Mouse (Mus musculus): ENCODE measurements at regions not wholly inside any gene's neighbourhood (a gene's known extent, or its start where the extent isn't known, plus 50 kb on each side); places are given as distances from the start of the nearest gene placed in this dataset.

DNA sequence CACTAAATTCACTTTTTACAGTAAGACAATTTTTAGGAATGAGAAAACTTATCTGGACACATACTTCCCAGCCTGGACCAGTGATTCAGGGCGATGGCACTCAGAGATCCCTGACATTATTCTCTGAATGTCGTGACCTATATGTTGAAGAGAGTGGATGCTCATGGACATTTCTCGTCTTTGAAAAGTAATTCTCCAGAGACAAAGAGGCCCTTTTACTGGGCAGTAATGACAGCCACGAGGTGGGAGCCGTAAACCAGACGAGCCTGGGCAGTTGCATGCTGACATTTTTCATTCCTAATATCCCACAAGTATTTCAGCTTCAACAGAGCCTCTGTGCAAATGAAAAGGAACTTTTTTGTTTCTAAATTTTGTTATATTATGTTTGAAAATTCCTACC lies 1041.3 kb downstream of the Slc22a22 start:
- no peaks in the 10 kb centered on the region for H3K27me3 ChIP-seq (ENCODE audit: control insufficient read depth, insufficient read depth, low read length)
- no peaks in the 10 kb centered on the region for H3K36me3 ChIP-seq (ENCODE audit: control insufficient read depth, insufficient read depth, low read length)

DNA sequence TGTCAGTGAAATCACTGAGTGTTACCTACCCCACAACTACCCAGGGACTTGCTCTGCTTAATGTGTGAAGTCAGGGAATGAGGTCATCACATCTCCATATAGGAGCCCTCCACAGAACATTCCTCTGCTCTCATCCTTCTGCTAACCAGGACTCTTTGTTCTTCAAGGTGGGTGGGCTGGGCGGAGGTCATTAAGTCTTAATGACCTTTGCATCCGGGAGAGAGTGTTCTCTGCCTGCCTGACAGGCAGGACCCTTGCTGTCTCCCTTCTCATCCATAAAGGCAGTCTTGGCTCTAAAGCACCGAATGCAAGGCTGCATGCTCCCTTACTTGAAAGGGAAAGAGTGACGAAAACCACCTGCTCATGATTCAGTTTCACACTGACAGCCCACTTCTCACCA lies 1051.4 kb downstream of the Slc22a22 start:
- Histone ChIP-seq H3K4me3 (ENCODE audit: control insufficient read depth, low read depth, low read length) (no peak overlapping the region), H3K27ac (ENCODE audit: control insufficient read depth, insufficient read depth, low read depth, low read length) (no peak overlapping the region), H3K36me3 (ENCODE audit: control insufficient read depth, insufficient read depth, low read length) (no peaks in the 10 kb centered on the region), H3K27me3 (ENCODE audit: control insufficient read depth, insufficient read depth, low read length) (no peaks in the 10 kb centered on the region), H3K4me1 (ENCODE audit: control insufficient read depth, insufficient read depth, low read length) (no peaks in the 10 kb centered on the region)
- TF ChIP-seq CTCF (IDR thresholded peaks at IDR 0.05; ENCODE audit: control insufficient read depth, insufficient read depth, insufficient replicate concordance, low read depth, low read length) (no peak), POLR2A (IDR thresholded peaks at IDR 0.05; ENCODE audit: control insufficient read depth, low read depth, low read length) (no peak)

More for the DNA sequence above, 1041.3 kb downstream of the Slc22a22 start:
- Histone ChIP-seq H3K27ac (ENCODE audit: control insufficient read depth, insufficient read depth, low read depth, low read length) (no peak overlapping the region), H3K4me3 (ENCODE audit: control insufficient read depth, low read depth, low read length) (no peak overlapping the region), H3K4me1 (ENCODE audit: control insufficient read depth, insufficient read depth, low read length) (no peaks in the 10 kb centered on the region)
- TF ChIP-seq POLR2A (IDR thresholded peaks at IDR 0.05; ENCODE audit: control insufficient read depth, low read depth, low read length), result no peak
- TF ChIP-seq CTCF (IDR thresholded peaks at IDR 0.05; ENCODE audit: control insufficient read depth, insufficient read depth, insufficient replicate concordance, low read depth, low read length), result no peak

DNA sequence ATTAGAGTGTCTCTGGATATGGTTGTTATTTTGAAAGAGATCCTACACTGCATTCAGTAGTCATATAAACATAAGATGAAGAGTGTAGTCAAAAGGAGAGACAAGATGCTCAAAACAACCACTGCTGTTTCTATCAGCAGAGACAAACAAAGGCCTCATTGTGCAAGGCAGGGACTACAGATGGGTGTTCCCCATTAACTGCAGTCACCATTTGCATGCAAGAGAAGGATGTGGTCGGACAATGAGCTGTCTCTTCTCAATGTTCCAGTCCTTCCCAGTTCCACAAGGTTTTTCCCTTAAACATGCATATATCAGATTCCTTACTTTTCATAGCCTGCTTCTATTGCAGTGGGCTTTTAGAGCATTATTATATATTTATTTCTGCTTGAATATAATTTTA lies 1056.7 kb downstream of the Slc22a22 start:
- Histone ChIP-seq H3K4me1 (ENCODE audit: control insufficient read depth, insufficient read depth, low read length) (no peaks in the 10 kb centered on the region), H3K27ac (ENCODE audit: control insufficient read depth, insufficient read depth, low read depth, low read length) (no peak overlapping the region), H3K27me3 (ENCODE audit: control insufficient read depth, insufficient read depth, low read length) (no peaks in the 10 kb centered on the region), H3K36me3 (ENCODE audit: control insufficient read depth, insufficient read depth, low read length) (no peaks in the 10 kb centered on the region), H3K4me3 (ENCODE audit: control insufficient read depth, low read depth, low read length) (no peak overlapping the region)
- TF ChIP-seq CTCF (IDR thresholded peaks at IDR 0.05; ENCODE audit: control insufficient read depth, insufficient read depth, insufficient replicate concordance, low read depth, low read length) (no peak), POLR2A (IDR thresholded peaks at IDR 0.05; ENCODE audit: control insufficient read depth, low read depth, low read length) (no peak)

DNA sequence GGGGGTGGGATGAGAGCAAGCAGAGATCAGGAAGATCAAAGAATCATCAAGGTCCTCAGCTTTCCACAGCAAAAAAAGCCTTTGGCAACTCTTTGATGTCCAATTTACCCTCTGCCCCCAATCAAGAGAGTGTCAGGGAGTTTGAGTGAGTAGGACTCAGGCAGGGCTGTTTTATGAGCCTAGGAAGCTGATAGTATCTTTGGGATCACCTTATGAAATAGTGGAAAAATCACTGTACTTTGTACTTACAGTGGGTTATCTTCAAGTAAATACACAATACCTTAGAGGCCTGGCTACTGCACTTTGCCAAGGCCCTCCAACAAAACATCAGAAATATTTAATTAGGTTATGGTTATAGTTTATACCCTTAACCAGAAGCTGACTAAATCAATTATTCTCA lies 1085.4 kb downstream of the Slc22a22 start:
- Histone ChIP-seq H3K27me3 (ENCODE audit: control insufficient read depth, insufficient read depth, low read length) (no peaks in the 10 kb centered on the region), H3K36me3 (ENCODE audit: control insufficient read depth, insufficient read depth, low read length) (no peaks in the 10 kb centered on the region), H3K4me1 (ENCODE audit: control insufficient read depth, insufficient read depth, low read length) (no peaks in the 10 kb centered on the region), H3K27ac (ENCODE audit: control insufficient read depth, insufficient read depth, low read depth, low read length) (no peak overlapping the region), H3K4me3 (ENCODE audit: control insufficient read depth, low read depth, low read length) (no peak overlapping the region)
- no peak for TF ChIP-seq CTCF (IDR thresholded peaks at IDR 0.05; ENCODE audit: control insufficient read depth, insufficient read depth, insufficient replicate concordance, low read depth, low read length)
- no peak for TF ChIP-seq POLR2A (IDR thresholded peaks at IDR 0.05; ENCODE audit: control insufficient read depth, low read depth, low read length)

DNA sequence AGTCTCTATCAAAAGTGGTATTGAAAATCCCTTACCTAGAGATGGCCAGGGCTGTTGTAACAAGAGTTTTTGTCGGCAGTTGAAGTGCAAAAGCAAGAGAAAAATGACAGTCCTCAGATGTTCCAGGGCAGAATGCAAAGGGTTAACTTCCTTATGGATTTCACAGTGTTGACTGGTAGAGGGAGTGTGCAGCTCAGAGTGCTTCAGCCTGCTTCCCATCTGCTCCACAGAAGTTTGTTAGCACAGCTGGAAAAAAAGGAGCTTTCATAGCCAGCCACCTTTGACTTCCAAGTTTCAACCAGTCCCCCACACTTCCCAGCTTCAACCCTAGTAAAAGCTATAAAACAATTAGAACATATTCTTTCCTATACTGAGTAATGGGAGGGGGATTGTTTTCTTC lies 1098.9 kb downstream of the Slc22a22 start:
- TF ChIP-seq POLR2A (IDR thresholded peaks at IDR 0.05; ENCODE audit: control insufficient read depth, low read depth, low read length) (no peak), CTCF (IDR thresholded peaks at IDR 0.05; ENCODE audit: control insufficient read depth, insufficient read depth, insufficient replicate concordance, low read depth, low read length) (no peak)
- Histone ChIP-seq H3K27ac (ENCODE audit: control insufficient read depth, insufficient read depth, low read depth, low read length) (no peak overlapping the region), H3K36me3 (ENCODE audit: control insufficient read depth, insufficient read depth, low read length) (no peaks in the 10 kb centered on the region), H3K4me3 (ENCODE audit: control insufficient read depth, low read depth, low read length) (no peak overlapping the region), H3K27me3 (ENCODE audit: control insufficient read depth, insufficient read depth, low read length) (no peaks in the 10 kb centered on the region), H3K4me1 (ENCODE audit: control insufficient read depth, insufficient read depth, low read length) (no peaks in the 10 kb centered on the region)

DNA sequence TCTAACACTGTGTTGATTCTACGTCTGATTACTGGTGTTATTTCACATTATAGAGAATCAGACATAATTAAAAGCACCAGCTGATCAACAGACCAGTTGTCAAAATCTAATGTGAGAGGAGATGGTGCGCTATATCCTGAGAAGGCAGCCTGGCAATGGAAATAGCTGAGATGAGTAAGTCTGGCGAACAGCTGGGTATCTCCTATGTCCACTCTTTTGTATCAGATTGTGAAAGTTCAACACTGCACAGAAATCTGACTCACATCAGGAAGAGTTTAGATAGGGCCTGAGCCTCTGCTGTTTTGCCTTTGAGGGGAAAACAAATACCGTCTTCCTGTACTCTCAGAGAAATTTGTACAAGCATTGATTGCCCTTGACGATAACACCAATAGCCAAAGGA lies 1126.5 kb downstream of the Slc22a22 start:
- Histone ChIP-seq H3K4me3 (ENCODE audit: control insufficient read depth, low read depth, low read length) (no peak overlapping the region), H3K27ac (ENCODE audit: control insufficient read depth, insufficient read depth, low read depth, low read length) (no peak overlapping the region), H3K4me1 (ENCODE audit: control insufficient read depth, insufficient read depth, low read length) (no peaks in the 10 kb centered on the region), H3K36me3 (ENCODE audit: control insufficient read depth, insufficient read depth, low read length) (no peaks in the 10 kb centered on the region), H3K27me3 (ENCODE audit: control insufficient read depth, insufficient read depth, low read length) (no peaks in the 10 kb centered on the region)
- TF ChIP-seq POLR2A (IDR thresholded peaks at IDR 0.05; ENCODE audit: control insufficient read depth, low read depth, low read length) (no peak), CTCF (IDR thresholded peaks at IDR 0.05; ENCODE audit: control insufficient read depth, insufficient read depth, insufficient replicate concordance, low read depth, low read length) (no peak)

DNA sequence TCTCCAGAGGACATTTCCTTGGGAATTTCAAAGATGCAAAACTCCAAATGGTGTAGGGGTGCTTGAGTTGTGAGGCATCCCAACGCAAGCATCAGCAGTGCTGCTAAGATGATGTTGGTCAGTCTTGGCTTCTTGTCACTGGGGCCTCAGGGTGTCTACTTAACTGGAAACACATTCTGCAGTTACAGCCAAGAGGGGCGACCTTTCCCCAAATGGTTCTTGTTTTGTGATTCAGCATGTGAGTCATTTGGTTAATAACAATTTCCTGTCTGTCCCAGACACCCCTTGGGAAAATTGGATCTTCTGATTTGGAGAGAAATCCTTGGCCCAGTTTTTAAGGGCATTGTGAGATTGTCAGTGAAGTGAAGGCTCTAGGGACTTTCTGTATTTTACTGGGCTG lies 1131.3 kb downstream of the Slc22a22 start:
- Histone ChIP-seq H3K36me3 (ENCODE audit: control insufficient read depth, insufficient read depth, low read length) (no peaks in the 10 kb centered on the region), H3K27me3 (ENCODE audit: control insufficient read depth, insufficient read depth, low read length) (no peaks in the 10 kb centered on the region), H3K4me3 (ENCODE audit: control insufficient read depth, low read depth, low read length) (no peak overlapping the region), H3K27ac (ENCODE audit: control insufficient read depth, insufficient read depth, low read depth, low read length) (no peak overlapping the region), H3K4me1 (ENCODE audit: control insufficient read depth, insufficient read depth, low read length) (no peaks in the 10 kb centered on the region)
- TF ChIP-seq CTCF (IDR thresholded peaks at IDR 0.05; ENCODE audit: control insufficient read depth, insufficient read depth, insufficient replicate concordance, low read depth, low read length) (no peak), POLR2A (IDR thresholded peaks at IDR 0.05; ENCODE audit: control insufficient read depth, low read depth, low read length) (no peak)

DNA sequence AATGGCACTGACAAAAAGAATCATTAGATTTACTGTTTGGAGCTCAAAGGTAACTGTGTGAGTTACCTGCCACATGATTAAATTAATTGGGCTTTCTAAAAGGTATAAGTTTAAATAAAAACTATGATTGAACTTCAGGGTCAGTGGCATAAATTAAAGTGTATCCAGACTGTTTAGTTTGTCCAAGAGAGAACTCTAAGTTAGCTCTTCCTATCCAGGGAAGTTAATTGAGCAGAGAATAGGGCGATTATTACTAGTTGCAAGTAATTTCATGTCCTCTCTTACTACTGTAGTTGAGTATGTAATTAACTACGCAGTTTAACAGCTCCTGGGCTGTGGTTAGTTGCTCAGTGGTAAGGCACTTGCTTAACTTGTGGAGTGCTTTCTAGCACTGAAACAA lies 1132.5 kb downstream of the Slc22a22 start:
- Histone ChIP-seq H3K4me1 (ENCODE audit: control insufficient read depth, insufficient read depth, low read length) (no peaks in the 10 kb centered on the region), H3K4me3 (ENCODE audit: control insufficient read depth, low read depth, low read length) (no peak overlapping the region), H3K27me3 (ENCODE audit: control insufficient read depth, insufficient read depth, low read length) (no peaks in the 10 kb centered on the region), H3K36me3 (ENCODE audit: control insufficient read depth, insufficient read depth, low read length) (no peaks in the 10 kb centered on the region), H3K27ac (ENCODE audit: control insufficient read depth, insufficient read depth, low read depth, low read length) (no peak overlapping the region)
- no peak for TF ChIP-seq POLR2A (IDR thresholded peaks at IDR 0.05; ENCODE audit: control insufficient read depth, low read depth, low read length)
- no peak for TF ChIP-seq CTCF (IDR thresholded peaks at IDR 0.05; ENCODE audit: control insufficient read depth, insufficient read depth, insufficient replicate concordance, low read depth, low read length)

Measured in testis, adult 2 months (tissue).